Mouse (Mus musculus): ENCODE data around the gene Pprc1. TPM values are rescaled to one million over a fixed set of nuclear protein-coding genes. Genes with fewer than 3 reads are reported as not detected.

The Pprc1 gene
- polyA plus RNA-seq, 1 experiment from 2014 or later = 21.7 TPM

GRCm38 (mm10) chr19:46056947-46057607 lies 12.4 kb downstream of the Pprc1 start:
- H3K9me3 ChIP-seq (ENCODE audit: control insufficient read depth, low read length) = no peaks in the 10 kb centered on the region
- under 1% methylated on average over 33 of the region's 42 CpGs for WGBS
- no peaks in the 10 kb centered on the region for H3K27me3 ChIP-seq (ENCODE audit: control insufficient read depth, insufficient read depth, low read length)
- H3K4me3 ChIP-seq (ENCODE audit: low read depth, low read length) = peak overlapping the region; percentile 66
- peak overlapping the region; percentile 57 for H3K9ac ChIP-seq (replicated peaks; ENCODE audit: low read depth, low read length)
- H3K4me2 ChIP-seq (ENCODE audit: low read depth, low read length) = peak overlapping the region; percentile 78
- peak overlapping the region; percentile 72 for H3K27ac ChIP-seq (ENCODE audit: low read depth, low read length)
- H3K36me3 ChIP-seq (ENCODE audit: control insufficient read depth, insufficient read depth, low read length) = peaks cover 1% of the 10 kb centered on the region; the same call in 1 of the 2 replicates
- peaks cover 8% of the 10 kb centered on the region; the same call in 1 of the 2 replicates for H3K4me1 ChIP-seq (ENCODE audit: control insufficient read depth, insufficient read depth, low read length)
- peak; percentile 55 for ATAC-seq (ENCODE audit: low read depth)

- Histone ChIP-seq H3K4me1 (ENCODE audit: control insufficient read depth, insufficient read depth, low read length) (peaks cover 8% of the 10 kb centered on the region; the same call in 1 of the 2 replicates), H3K4me3 (ENCODE audit: low read depth, low read length) (no peak overlapping the region), H3K4me2 (ENCODE audit: low read depth, low read length) (no peak overlapping the region), H3K9ac (replicated peaks; ENCODE audit: low read depth, low read length) (no peak overlapping the region), H3K36me3 (ENCODE audit: control insufficient read depth, insufficient read depth, low read length) (peaks cover 15% of the 10 kb centered on the region), H3K27me3 (ENCODE audit: control insufficient read depth, insufficient read depth, low read length) (no peaks in the 10 kb centered on the region), H3K9me3 (ENCODE audit: control insufficient read depth, low read length) (no peaks in the 10 kb centered on the region), H3K27ac (ENCODE audit: low read depth, low read length) (no peak overlapping the region)
- no peak for ATAC-seq (ENCODE audit: low read depth)
- 95% methylated on average over 7 of the region's 7 CpGs for WGBS
Observed at GRCm38 (mm10) chr19:46058466-46058865, 13.8 kb downstream of the Pprc1 start.

- peaks cover 8% of the 10 kb centered on the region; the same call in 1 of the 2 replicates for H3K4me1 ChIP-seq (ENCODE audit: control insufficient read depth, insufficient read depth, low read length)
- no peak overlapping the region for H3K4me2 ChIP-seq (ENCODE audit: low read depth, low read length)
- ATAC-seq (ENCODE audit: low read depth) = no peak
- peaks cover 36% of the 10 kb centered on the region for H3K36me3 ChIP-seq (ENCODE audit: control insufficient read depth, insufficient read depth, low read length)
- H3K27me3 ChIP-seq (ENCODE audit: control insufficient read depth, insufficient read depth, low read length) = no peaks in the 10 kb centered on the region
- H3K9ac ChIP-seq (replicated peaks; ENCODE audit: low read depth, low read length) = no peak overlapping the region
- no peak overlapping the region for H3K27ac ChIP-seq (ENCODE audit: low read depth, low read length)
- WGBS = 88% methylated on average over 6 of the region's 6 CpGs
- no peak overlapping the region for H3K4me3 ChIP-seq (ENCODE audit: low read depth, low read length)
- H3K9me3 ChIP-seq (ENCODE audit: control insufficient read depth, low read length) = no peaks in the 10 kb centered on the region
Observed at GRCm38 (mm10) chr19:46060845-46061244, 16.2 kb downstream of the Pprc1 start.

GRCm38 (mm10) chr19:46068054-46068453 lies 23.4 kb downstream of the Pprc1 start:
- peaks cover 57% of the 10 kb centered on the region for H3K36me3 ChIP-seq (ENCODE audit: control insufficient read depth, insufficient read depth, low read length)
- no peaks in the 10 kb centered on the region for H3K4me1 ChIP-seq (ENCODE audit: control insufficient read depth, insufficient read depth, low read length)
- H3K27me3 ChIP-seq (ENCODE audit: control insufficient read depth, insufficient read depth, low read length) = no peaks in the 10 kb centered on the region
- H3K9ac ChIP-seq (replicated peaks; ENCODE audit: low read depth, low read length) = no peak overlapping the region
- no peak overlapping the region for H3K27ac ChIP-seq (ENCODE audit: low read depth, low read length)
- H3K9me3 ChIP-seq (ENCODE audit: control insufficient read depth, low read length) = no peaks in the 10 kb centered on the region
- ATAC-seq (ENCODE audit: low read depth) = no peak
- no peak overlapping the region for H3K4me3 ChIP-seq (ENCODE audit: low read depth, low read length)
- no peak overlapping the region for H3K4me2 ChIP-seq (ENCODE audit: low read depth, low read length)
- 83% methylated on average over 10 of the region's 10 CpGs for WGBS

- 92% methylated on average over 7 of the region's 7 CpGs for WGBS
- peaks cover 15% of the 10 kb centered on the region for H3K36me3 ChIP-seq (ENCODE audit: control insufficient read depth, insufficient read depth, low read length)
Observed at GRCm38 (mm10) chr19:46073285-46073684, 28.6 kb downstream of the Pprc1 start.

GRCm38 (mm10) chr19:46074266-46074665 lies 29.6 kb downstream of the Pprc1 start:
- peaks cover 17% of the 10 kb centered on the region for H3K36me3 ChIP-seq (ENCODE audit: control insufficient read depth, insufficient read depth, low read length)
- no peaks in the 10 kb centered on the region for H3K9me3 ChIP-seq (ENCODE audit: control insufficient read depth, low read length)
- no peak overlapping the region for H3K9ac ChIP-seq (replicated peaks; ENCODE audit: low read depth, low read length)
- no peak overlapping the region for H3K4me3 ChIP-seq (ENCODE audit: low read depth, low read length)
- peaks cover 9% of the 10 kb centered on the region for H3K4me1 ChIP-seq (ENCODE audit: control insufficient read depth, insufficient read depth, low read length)
- H3K27me3 ChIP-seq (ENCODE audit: control insufficient read depth, insufficient read depth, low read length) = no peaks in the 10 kb centered on the region
- H3K4me2 ChIP-seq (ENCODE audit: low read depth, low read length) = no peak overlapping the region
- no peak for ATAC-seq (ENCODE audit: low read depth)
- no peak overlapping the region for H3K27ac ChIP-seq (ENCODE audit: low read depth, low read length)
- 97% methylated on average over 5 of the region's 5 CpGs for WGBS

More at GRCm38 (mm10) chr19:46073285-46073684, 28.6 kb downstream of the Pprc1 start:
- Histone ChIP-seq H3K9me3 (ENCODE audit: control insufficient read depth, low read length) (no peaks in the 10 kb centered on the region), H3K27ac (ENCODE audit: low read depth, low read length) (no peak overlapping the region), H3K9ac (replicated peaks; ENCODE audit: low read depth, low read length) (no peak overlapping the region), H3K4me1 (ENCODE audit: control insufficient read depth, insufficient read depth, low read length) (peaks cover 9% of the 10 kb centered on the region), H3K4me2 (ENCODE audit: low read depth, low read length) (no peak overlapping the region), H3K27me3 (ENCODE audit: control insufficient read depth, insufficient read depth, low read length) (no peaks in the 10 kb centered on the region), H3K4me3 (ENCODE audit: low read depth, low read length) (no peak overlapping the region)
- ATAC-seq (ENCODE audit: low read depth) = no peak

GRCm38 (mm10) chr19:46075616-46076607 lies 31.2 kb downstream of the Pprc1 start, which contains the start of gene Nolc1:
Gene Nolc1, plus strand, starts transcription at chr19:46075863.
- Histone ChIP-seq H3K27me3 (ENCODE audit: control insufficient read depth, insufficient read depth, low read length) (no peaks in the 10 kb centered on the region), H3K9me3 (ENCODE audit: control insufficient read depth, low read length) (no peaks in the 10 kb centered on the region), H3K27ac (ENCODE audit: low read depth, low read length) (peak within 1 kb of the TSS; percentile 71), H3K4me1 (ENCODE audit: control insufficient read depth, insufficient read depth, low read length) (peaks cover 9% of the 10 kb centered on the region), H3K4me3 (ENCODE audit: low read depth, low read length) (peak within 1 kb of the TSS; percentile 88), H3K9ac (replicated peaks; ENCODE audit: low read depth, low read length) (peak within 1 kb of the TSS; percentile 64), H3K4me2 (ENCODE audit: low read depth, low read length) (peak within 1 kb of the TSS; percentile 79), H3K36me3 (ENCODE audit: control insufficient read depth, insufficient read depth, low read length) (peaks cover 29% of the 10 kb centered on the region)
- WGBS = under 1% methylated on average over 66 of the region's 66 CpGs
- ATAC-seq (ENCODE audit: low read depth) = peak; percentile 98

- H3K27ac ChIP-seq (ENCODE audit: low read depth, low read length) = no peak overlapping the region
- H3K4me2 ChIP-seq (ENCODE audit: low read depth, low read length) = no peak overlapping the region
- H3K27me3 ChIP-seq (ENCODE audit: control insufficient read depth, insufficient read depth, low read length) = no peaks in the 10 kb centered on the region
- H3K4me1 ChIP-seq (ENCODE audit: control insufficient read depth, insufficient read depth, low read length) = peaks cover 9% of the 10 kb centered on the region
- WGBS = 65% methylated on average over 3 of the region's 3 CpGs
- H3K9ac ChIP-seq (replicated peaks; ENCODE audit: low read depth, low read length) = no peak overlapping the region
- ATAC-seq (ENCODE audit: low read depth) = no peak
- H3K9me3 ChIP-seq (ENCODE audit: control insufficient read depth, low read length) = no peaks in the 10 kb centered on the region
- H3K4me3 ChIP-seq (ENCODE audit: low read depth, low read length) = no peak overlapping the region
- peaks cover 46% of the 10 kb centered on the region for H3K36me3 ChIP-seq (ENCODE audit: control insufficient read depth, insufficient read depth, low read length)
Observed at GRCm38 (mm10) chr19:46078535-46078934, 33.8 kb downstream of the Pprc1 start.
